Mouse (Mus musculus): ENCODE data around the gene Zfp637.

DNA sequence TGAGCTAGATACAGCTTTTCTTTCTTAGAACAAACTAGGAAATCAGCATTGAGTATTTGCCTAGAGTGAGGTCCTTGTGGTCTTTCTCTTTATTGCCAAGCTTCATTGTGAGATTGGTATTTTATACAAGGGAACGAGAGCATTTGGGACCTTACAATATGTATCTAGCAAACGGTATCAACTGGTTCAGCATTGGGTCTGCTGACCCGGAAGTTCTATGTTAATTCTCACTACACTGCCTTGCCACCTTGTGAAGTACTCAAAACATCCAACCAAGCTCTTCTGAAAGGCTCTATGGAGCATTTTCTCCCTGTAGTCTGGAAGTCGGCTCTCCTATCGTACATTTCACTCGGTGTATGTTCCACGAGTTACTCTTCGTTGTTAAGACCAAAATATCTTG lies 22.8 kb downstream of the Zfp637 start:
- TF ChIP-seq POLR2A (IDR thresholded peaks at IDR 0.05; ENCODE audit: borderline replicate concordance, extremely low read depth, insufficient read depth, insufficient read length, poor library complexity, severe bottlenecking) (no peak), CTCF (IDR thresholded peaks at IDR 0.05; ENCODE audit: borderline replicate concordance, extremely low read depth, insufficient read depth, insufficient read length) (no peak)
